8 mouse cellular contexts compared by ENCODE assay signal in the genomic region with DNA sequence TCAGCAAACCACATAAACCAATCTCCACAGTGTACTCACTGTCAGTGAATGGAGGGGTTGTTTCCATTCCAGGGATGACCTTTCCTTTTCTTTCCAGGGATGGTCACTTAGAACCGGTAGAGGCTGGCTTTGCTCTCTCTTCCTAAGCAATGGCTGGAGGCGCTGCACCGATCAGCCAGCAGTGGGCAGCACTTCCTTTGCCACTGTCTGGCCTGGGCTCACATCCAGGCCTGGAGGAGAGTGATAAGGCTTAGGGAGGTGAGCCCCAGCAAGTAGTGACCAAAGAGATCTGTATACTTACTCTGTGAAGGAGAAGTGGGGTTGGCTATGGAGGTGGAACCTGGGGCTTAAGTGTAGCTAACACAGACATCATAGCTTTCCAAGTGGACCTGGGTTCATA. TPM values are rescaled to one million over a fixed set of nuclear protein-coding genes. Genes with fewer than 3 reads are reported as not detected.
DNase-seq lines count a peak whose midpoint lies in the region; ATAC-seq and TF ChIP-seq lines count a peak whose summit lies in the region.

No protein-coding gene starts in this region.

- TF ChIP-seq POLR2A in spleen, adult 2 months (IDR thresholded peaks at IDR 0.05; ENCODE audit: low read depth, low read length): no peak
- no peak for TF ChIP-seq POLR2A in cortical plate, adult 2 months (IDR thresholded peaks at IDR 0.05; ENCODE audit: extremely low read depth, insufficient read depth, low read length)

- DNase-seq in heart, postnatal 14 days: peak; percentile 59 to 76
- DNase-seq in heart, postnatal 25 days (ENCODE audit: low spot score): no peak
- no peak for DNase-seq in spleen, adult 2 months (ENCODE audit: low read depth in 1 of 2, low spot score in 2 of 2)
- DNase-seq in spleen, postnatal 4 days (ENCODE audit: low spot score in 2 of 2): no peak
- peak; percentile 41 for DNase-seq in lung, postnatal 36 days
- DNase-seq in frontal cortex, postnatal 14 days (ENCODE audit: low spot score in 2 of 2): no peak

- TF ChIP-seq CTCF in spleen, adult 2 months (IDR thresholded peaks at IDR 0.05; ENCODE audit: extremely low read depth, insufficient read depth, insufficient read length, insufficient replicate concordance): peak; percentile 24; the same call in 1 of the 2 replicates
- peak; percentile 48 for TF ChIP-seq CTCF in cortical plate, adult 2 months (IDR thresholded peaks at IDR 0.05; ENCODE audit: extremely low read depth, insufficient read depth, low read length)

- H3K9ac ChIP-seq in forebrain, embryonic 15.5 days (replicated peaks): no peak overlapping the region

- intact Hi-C loops in heart, postnatal 14 days (cut with DNase I): no loop called here
- intact Hi-C loops in heart, postnatal 25 days (cut with DNase I): no loop called here

- no peaks in the 10 kb centered on the region for H3K9me3 ChIP-seq in forebrain, embryonic 15.5 days

- H3K4me1 ChIP-seq in spleen, adult 2 months (ENCODE audit: control insufficient read depth, insufficient read depth, insufficient read length): no peaks in the 10 kb centered on the region
- no peaks in the 10 kb centered on the region for H3K4me1 ChIP-seq in cortical plate, adult 2 months (ENCODE audit: control insufficient read depth, insufficient read depth, low read length)
- no peaks in the 10 kb centered on the region for H3K4me1 ChIP-seq in forebrain, embryonic 15.5 days

- H3K27me3 ChIP-seq in spleen, adult 2 months (ENCODE audit: control insufficient read depth, insufficient read depth, low read length): no peaks in the 10 kb centered on the region
- H3K27me3 ChIP-seq in forebrain, embryonic 15.5 days: 0 out of 2 replicates have a peak, but pooled peaks cover 5% of the 10 kb centered on the region

- no peak for ATAC-seq in forebrain, embryonic 15.5 days (replicated peaks)

- no peaks in the 10 kb centered on the region for H3K36me3 ChIP-seq in spleen, adult 2 months (ENCODE audit: control insufficient read depth, insufficient read depth, low read length)
- H3K36me3 ChIP-seq in forebrain, embryonic 15.5 days: no peaks in the 10 kb centered on the region

- WGBS in spleen, adult 2 months: 18% methylated on average over 3 of the region's 3 CpGs
- 25% methylated on average over 3 of the region's 3 CpGs for WGBS in forebrain, embryonic 15.5 days

- no peak overlapping the region for H3K4me3 ChIP-seq in spleen, adult 2 months (ENCODE audit: extremely low read depth, insufficient read depth, insufficient read length)
- no peak overlapping the region for H3K4me3 ChIP-seq in cortical plate, adult 2 months (ENCODE audit: insufficient read depth, low read length)
- no peak overlapping the region for H3K4me3 ChIP-seq in forebrain, embryonic 15.5 days

- H3K4me2 ChIP-seq in forebrain, embryonic 15.5 days (replicated peaks): no peak overlapping the region

- H3K27ac ChIP-seq in spleen, adult 2 months (ENCODE audit: insufficient read depth, low read length): no peak overlapping the region
- no peak overlapping the region for H3K27ac ChIP-seq in cortical plate, adult 2 months (ENCODE audit: insufficient read depth, low read length)
- no peak overlapping the region for H3K27ac ChIP-seq in forebrain, embryonic 15.5 days (replicated peaks)

RNA-seq across cellular contexts. Expression of gene Asb18, which starts 12.5 kb away (rescaled TPM):
- 10 to 100 TPM; 13.4 to 15.9 TPM for total RNA-seq in heart, postnatal 14 days (2021)
- total RNA-seq in heart, postnatal 25 days (2021): 10 to 100 TPM; 16.9 to 18.1 TPM
- polyA plus RNA-seq in spleen, adult 2 months (2012; rRNA removed): not detected in 2 replicates
- polyA plus RNA-seq in cortical plate, adult 2 months (2012; rRNA removed): 1.2 and 1.3 TPM in 2 replicates
- 0.19 and 0.31 TPM in 2 replicates for polyA plus RNA-seq in forebrain, embryonic 15.5 days (2015; fragmentation: Nextera tagmentation; extraction: Ambion mirVana)

Comparison
In these comparisons a context has a peak if more than half of its experiments do, and no peak if none do; other contexts are left out.
1. DNase-seq: peak in heart, postnatal 14 days (2 of 2) and lung, postnatal 36 days (single experiment); none in heart, postnatal 25 days (single experiment), spleen, adult 2 months (0 of 2), spleen, postnatal 4 days (0 of 2) and frontal cortex, postnatal 14 days (0 of 2).